Mouse (Mus musculus) T-cell, adult 2 months (primary cell): ENCODE results near the gene Pop5.

ENCODE experiments used
- DNase-seq: peaks from one replicate; pipeline ENCODE4 v3.0.0; 2022; ENCODE audit warnings: low spot score

The Pop5 gene

DNA sequence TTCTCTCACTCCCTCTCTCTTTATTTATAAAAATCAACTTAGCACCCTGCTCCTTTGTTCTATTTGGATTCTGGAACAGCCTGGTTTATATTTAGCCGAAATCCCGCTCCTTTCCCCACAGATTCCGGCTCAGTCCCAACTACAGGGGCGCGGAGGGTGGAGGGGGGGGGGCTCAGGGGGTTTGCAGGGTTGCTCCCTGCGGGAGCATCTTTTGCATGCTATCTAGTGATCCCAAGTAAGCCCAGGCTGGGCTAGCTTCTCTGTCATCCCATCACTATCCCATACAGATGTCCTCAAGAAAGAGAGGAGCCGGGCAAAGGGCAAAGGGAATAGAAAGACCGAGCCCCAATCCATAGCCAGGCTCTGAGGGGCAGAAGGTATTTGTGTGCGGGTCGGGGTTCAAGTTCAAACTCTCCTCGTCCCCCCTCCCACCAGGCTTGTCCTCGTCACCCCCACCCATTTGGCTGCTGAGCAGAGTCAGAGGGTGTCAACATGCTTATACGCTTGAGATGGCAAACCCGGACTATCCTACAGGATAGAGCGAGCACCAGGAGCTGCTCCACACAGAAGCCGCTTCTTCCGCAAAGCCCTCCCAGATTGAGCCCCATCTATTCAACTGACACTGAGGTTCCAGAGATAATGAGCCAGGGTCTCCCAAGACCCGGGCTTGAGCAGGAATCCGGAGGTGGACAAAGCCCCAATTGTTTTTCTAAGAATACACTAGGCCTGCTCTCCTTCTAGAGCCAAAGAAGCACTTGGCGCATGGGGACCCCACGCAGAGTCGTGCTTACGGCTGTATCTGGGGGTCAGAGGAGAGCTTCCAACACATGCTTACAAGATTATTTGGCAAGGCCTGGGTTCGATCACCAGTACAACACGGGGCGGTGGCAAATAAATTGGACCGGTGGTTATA is 20.1 kb upstream of the Pop5 start:
- DNase-seq: no peak

DNA sequence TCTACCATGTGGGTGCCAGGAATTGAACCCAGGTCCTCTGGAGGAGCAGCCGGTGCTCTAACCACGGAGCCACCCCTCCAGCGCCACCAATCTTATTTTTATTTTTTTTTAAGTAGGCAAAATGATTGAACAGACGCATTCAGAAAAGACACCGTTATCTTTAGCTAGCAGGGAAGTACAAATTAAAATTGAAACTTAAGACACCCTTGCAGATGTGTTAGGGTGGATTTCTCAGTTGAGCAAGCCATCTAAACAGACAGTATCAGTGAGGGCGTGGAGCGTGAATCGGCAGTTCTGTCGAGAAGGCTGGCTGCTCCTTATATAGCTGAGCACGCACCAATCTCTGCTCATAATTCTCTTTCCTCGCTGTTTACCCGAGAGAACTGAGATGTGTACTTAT is 17.6 kb upstream of the Pop5 start:
- DNase-seq: no peak

DNA sequence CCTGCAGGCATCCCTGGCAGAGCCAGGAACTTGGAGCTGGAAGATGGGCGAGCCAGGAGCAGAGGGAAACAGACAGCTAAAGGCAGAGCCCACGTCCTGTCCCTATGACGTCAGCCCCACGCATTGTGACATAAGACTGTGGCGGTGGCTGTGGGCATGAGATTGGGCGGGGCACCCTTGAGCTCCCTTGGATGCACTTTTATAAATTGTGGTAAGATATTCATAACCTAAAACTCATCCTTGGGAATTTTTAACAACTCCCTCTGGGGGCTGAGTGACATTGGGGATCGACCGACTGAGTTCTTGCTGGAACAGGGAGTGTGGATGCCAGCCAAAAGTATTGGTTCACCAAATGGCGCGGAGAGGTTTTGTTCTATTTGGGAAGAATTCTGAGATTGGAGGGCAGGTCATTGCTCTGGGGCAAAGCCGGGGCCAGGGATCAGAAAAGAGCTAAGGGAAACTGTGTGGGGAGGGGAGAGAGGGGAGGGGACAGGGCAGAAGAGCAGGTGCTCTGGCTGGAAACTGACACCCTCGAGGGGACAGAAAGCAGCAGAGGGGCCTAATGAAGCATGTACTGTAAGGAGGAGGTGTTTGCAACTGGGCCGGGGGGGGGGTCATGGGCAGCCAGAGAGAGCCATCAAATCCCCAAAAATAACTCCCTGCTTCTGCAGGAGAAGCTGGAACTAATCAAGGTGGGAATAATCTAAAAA is 14.6 kb upstream of the Pop5 start:
- DNase-seq: no peak

DNA sequence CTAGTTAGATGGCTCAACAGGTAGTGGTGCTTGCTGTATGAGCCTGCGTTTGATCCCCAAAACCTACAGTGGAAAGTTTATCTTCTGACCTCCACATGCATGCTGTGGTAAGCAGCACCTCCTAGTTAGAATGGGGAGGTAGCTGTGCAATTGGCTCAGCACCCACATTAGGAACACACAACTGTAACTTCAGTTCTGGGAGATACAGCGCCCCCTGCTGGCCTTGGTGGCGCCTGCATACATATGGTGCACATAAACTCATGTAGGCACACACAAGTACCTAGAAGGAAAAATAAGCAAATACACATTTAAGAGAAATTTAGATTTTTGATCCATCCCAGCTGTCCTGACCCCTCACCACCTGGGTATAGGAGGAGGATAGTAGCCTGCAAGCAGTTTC is 13.2 kb upstream of the Pop5 start:
- no peak for DNase-seq

DNA sequence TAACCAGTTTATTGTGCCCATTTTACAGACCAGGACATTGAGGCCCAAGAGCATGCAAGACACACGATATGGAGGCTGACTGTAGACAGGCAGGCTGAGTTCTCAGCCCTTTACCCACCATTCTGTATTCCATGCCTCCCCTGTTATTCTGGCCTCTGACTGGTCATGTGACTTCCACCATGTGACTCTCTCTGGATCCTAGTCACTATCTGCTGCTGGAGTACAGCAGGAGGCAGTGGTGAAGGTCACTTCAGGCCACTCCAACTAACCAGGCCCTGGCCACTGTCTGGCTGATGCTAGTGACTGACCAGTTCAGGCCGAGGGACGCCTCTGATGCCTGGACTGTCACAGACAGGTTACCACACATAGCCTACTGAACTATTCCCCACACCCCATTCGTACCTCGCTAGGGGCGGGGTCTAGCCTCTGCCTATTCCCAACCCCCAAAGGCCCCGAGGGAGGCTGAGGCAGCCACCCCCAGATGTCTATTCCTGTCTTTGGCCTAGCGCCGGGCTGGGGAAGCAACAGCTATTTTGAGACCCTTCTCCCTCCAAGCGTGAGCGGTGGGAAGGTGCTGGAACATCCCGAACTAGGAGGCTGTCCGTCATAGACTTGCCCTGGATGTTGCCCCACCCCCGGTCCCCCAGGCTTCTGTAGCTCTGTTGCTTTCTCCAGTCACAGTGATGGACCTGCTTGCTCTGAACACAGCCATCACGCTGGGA is 4.6 kb upstream of the Pop5 start:
- no peak for DNase-seq

DNA sequence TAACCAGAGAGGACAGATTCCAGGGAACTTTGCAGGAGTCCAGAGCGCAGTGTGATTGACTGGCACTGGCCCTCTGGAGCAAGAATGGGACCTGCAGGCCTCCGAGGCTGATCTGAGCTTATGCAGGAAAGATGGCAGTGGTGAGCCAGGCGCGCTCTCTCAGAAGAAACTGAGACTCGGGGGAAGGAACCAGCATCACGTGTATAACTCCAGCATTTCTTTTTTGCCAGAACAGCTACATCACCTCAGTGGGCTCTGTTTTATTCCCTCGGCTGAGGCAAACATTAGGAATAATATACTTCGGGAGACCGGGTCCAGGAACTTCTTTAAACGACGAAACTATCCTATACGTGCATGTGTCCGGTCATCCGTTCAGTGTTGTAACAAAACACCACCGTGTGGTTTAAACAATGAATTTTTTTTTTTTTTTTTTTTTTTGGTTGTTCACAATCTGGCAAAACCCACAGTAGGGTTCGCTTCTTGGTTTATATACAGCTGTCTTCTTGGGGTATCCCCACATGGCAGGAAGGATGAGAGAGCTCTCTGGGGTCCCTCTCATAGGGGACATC is 4.0 kb upstream of the Pop5 start:
- no peak for DNase-seq

DNA sequence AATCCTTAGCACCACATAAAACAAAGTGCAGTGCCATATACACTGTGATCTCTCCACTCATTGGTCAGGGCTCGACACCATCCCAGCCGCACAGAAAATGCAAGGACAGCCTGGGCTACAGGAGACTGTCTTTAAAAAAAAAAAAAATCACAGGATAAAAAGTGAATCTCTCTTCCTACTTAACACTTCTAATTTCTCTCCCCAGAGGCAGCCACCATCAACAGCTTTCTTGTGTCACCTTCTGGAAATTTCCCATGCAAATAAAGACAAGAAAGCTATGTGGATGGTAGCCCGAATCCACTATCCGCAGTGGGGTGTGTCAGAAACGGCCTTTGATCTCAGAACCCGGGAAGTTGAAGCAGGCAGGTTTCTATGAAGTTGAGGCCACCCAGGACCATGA is 3.1 kb upstream of the Pop5 start:
- no peak for DNase-seq

DNA sequence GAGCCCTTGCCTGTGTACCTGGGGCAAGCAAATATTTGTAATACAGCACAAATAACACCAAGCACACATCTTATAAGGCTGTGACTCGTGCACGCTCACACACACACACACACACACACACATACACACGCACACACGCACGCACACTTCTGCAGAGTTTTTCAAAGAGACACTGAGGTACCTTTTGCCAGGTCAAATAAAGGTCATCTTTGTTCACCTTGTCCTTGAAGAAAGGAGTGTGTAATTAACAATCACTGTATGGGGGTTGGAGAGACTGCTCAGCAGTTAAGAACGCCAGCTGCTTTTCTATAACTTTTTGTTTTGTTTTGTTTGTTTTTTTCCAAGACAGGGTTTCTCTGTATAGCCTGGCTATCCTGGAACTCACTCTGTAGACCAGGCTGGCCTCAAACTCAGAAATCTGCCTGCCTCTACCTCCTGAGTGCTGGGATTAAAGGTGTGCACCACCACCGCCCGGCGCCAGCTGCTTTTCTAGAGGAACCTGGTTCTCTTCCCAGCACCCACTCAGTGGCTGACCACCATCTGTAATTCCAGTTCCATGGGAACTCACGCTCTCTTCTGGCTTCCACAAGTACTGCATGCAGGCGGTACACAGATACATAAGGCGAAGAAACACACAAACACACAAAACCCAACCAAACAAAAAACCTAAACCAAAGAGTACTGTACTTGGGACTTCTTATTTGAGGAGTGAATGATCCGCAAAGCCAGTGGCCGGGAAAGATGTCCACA is 2.4 kb upstream of the Pop5 start:
- no peak for DNase-seq

DNA sequence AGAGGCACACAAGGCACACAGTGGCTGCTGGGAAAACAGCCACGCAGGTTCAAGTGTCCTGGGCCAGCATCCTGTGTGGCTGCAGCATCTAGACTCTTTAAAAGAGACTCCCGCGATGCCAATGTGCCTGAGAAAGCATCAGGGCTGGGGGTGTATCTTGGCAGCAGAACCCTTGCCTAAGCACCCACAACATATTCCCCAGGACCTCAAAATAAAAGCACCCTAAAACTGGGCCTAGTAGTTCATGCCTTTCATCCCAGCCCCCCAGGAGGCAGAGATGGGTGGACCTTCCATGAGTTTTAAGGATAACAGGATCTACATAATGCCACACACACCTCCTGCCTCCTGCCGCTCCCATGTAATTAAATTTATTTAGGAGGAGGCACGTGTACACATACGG is 1.1 kb upstream of the Pop5 start:
- no peak for DNase-seq

DNA sequence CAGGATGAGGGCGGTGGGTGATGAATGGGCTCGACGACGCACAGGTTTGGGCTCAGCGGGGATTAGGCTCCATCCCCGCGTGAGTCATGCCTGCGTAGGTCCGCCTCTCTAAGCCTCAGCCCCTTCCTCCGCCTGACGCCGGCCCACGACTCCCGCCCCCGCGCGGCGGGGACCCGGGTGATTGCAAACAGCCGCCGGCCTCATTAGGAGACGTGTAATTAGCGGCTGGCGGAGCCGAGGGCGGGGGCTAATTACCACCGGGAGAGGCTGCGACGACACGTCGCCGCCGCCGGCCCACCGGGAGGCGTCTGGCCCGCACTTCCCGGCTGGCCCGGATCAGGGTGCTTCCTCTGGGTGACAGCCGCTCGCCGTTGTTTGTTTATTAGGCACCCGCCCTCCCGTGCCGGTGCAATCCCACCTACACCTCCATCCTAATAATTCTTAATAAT is 289 bp upstream of the Pop5 start:
- DNase-seq: peak; percentile 58

DNA sequence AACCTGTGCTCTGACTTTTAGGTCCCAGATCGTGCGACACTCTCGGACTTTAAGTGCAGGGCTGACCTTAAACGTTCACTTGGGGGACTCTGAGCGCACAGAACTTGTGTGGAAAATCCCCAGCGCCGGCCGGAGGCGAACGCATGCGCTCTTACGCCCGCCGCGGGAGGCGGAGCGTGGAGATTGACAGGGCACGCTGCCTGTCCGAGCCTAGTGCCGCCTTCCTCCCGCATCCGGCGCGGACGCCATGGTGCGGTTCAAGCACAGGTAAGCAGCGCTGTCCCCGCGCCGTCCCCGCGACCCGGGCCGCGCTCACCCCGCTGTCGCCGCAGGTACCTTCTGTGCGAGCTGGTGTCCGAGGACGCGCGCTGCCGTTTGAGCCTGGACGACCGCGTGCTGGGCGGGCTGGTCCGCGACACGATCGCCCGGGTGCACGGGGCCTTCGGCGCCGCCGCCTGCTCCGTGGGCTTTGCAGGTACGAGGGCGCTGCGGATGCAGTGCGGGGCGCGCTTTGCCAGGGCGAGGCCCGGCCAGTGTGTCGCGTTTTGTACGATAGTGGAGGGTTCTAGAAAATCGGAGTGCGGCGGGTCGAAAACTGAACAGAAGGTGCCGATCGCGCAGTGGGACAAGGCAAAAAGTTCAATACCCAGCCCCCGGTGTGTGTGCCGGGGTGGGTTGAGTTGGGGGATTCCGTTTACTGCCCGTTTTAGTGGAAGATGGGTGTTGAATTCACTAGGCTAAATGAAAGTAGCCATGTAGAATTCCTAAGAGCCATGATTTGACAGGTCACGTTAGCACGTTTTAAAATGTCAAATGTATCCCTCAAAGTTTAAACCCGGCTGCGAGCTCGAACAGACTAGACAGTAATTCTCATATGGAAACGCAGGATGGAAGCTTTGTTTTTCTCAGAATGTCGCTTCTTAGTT is 2.4 kb downstream of the Pop5 start:
- peak; percentile 93 for DNase-seq

DNA sequence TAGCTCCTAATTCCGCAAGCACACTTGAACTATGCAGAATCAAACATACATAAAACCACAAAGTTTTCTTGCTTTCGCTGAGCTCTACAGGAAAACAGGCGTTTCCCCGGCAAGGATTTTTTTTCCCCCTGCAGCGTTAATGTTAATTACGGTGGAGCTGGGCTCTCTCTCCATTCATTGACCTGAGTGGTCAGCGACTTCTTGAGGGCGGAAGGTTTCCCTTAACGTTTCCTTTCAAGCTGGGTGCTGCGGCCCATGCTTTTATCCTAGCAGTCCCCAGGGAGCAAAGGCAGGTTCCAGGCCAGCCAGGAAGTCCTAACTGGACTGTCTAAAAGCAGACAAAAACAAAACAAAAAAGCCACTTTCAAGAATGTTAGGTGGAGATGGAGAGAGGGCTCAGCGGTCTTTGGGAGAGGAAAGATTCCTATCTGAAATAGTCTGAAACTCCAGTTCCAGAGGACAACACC is 3.1 kb downstream of the Pop5 start:
- DNase-seq: no peak

DNA sequence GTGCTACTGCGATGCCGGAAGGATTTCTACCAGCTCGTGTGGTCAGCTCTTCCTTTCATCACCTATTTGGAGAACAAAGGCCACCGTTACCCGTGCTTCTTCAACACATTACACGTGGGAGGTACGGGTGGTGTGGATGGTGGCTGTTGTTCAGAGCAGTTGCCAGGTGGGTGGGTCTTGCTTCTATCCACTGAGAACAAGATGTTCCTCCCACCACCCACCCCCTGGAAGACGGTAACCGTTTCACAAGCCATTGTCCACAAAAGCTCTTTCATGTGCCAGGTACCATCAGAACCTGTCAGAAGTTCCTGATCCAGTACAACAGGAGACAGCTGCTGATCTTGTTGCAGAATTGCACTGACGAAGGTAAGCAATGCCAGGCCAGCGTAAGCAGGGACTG is 4.6 kb downstream of the Pop5 start:
- no peak for DNase-seq

DNA sequence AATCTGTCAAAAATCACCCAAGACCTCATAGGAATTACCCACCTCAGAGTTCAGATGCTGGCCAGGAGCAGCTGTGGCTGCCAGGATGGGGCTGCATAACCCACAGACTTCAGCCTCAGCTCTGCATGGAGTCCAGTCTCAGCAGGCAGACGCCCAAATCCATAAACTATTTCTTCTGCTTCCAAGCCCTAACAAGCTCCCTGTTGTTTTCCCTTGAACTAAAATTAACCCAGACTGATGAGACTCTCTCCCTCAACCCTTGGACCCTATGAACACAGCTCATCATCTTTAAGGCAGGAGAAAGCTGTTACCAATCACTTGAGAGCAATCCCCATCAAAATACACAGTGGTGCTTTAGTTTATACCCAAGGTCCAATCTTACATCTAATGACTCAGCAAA is 19.8 kb downstream of the Pop5 start:
- DNase-seq: no peak

DNA sequence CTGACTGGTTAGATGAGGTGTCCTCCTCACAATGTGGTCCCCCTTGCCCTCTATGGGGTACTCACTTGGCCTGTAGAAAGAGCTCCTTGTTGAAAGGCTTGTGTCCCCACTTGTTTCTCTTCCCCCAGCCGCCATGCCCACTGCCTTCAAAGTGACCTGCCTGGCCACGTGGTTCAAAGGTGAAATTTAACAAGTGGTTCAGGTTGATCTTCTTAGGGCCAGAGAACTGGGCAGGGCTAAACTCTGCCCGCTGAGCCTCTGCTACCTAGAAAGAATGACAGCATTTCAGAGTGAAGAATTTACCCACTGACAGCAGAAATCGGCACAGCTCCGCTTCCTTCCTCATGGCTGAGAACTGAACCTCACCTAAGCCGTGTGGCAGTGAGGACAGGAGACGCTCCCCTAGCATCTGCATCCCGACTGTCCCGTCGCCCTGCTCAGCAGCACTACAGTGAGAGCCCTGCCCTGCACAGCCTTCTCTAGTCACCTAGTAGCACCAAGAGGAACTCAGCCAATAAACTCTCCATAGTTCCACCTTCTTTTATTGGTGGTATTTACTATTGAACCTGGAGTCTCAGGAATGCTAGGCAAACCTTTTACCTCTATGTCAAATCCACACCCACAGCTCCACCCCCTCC is 21.4 kb downstream of the Pop5 start:
- no peak for DNase-seq

DNA sequence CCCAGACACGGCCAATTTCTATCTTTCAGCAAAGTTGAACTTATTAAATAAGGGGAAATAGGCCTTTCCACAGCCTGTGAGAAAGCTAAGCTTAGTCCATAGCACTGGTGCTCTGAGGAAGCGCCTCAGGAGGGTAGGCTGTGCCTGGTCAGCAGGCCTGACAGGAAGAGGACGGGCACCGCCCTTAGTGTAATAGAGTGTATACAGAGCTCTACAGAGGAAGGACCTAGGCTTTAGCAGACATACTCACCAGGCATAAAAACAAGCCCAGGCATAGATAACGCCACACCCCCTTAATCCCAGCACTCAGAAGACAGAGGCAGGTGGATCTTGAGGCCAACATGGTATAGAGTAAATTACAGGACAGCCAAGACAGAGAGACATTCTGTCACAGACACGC is 24.7 kb downstream of the Pop5 start:
- no peak for DNase-seq

DNA sequence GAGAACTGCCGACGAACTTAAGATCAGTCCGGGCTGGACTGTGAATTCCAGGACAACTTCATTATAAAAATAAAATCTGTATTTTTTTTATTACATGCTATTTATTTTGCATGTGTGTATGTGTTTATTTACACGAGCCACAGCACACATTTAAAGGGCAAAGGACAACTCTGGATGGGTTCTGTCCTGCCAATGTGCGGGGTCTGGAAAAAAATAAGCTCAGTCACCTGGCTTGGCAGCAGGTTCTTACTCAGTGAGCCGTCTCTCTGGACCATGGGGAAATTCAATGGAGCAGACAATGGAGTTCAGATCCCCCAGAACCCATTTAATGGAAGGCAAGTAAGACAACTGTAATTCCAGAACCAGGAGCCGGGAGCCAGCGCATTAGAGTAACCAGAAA is 25.5 kb downstream of the Pop5 start:
- DNase-seq: no peak

DNA sequence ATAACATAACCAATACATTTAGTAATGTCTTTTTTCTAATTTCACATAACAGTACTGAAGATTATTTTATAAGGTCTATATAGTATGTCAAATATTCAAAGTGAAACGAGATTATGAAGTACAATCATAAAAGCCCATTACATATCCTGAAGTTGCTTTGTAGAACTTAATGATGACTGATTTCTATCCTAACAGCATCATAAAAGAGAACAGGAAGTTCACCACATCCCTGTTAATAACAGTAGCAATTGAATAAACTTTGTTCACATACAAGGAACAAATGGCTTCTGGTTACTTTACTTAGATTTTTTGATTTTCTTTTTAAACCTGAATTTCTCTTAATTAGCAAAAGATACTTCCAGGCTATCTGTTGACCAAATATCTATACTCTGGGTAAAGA is 26.2 kb downstream of the Pop5 start:
- DNase-seq: no peak

DNA sequence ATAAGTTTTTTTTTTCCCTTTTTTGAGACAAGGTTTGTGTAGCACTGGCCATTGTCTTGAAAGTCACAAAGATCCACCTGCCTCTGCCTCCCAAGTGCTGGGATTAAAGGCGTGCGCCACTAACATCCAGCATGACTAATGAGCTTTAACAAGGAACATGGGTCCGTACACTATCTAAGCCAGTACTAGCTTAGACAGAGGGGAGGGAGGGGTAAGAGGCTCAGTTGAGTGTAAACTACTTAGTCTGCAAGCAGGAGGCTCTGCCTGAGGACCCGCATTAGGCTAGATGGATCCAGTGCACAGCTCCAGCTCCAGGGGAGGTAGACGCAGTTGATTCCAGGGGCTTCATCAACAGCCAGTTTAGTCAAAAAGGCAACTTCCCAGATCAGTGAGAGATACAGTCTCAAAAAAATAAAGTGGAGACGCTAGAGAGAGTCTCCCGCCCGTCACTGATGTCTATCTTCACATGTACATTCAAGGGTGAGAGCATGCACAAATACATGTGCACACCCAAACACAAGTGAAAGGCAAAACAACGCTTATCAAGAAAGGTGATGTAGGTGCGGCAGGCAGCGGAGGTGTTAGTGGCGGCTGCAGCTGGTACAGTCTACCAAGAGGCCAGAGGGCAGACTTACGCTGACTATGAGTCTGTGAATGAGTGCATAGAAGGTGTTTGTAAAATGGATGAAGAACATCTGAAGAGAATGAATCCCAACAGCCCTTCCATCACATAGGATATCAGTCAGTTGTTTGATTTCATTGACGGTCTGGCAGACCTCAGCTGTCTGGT is 27.1 kb downstream of the Pop5 start:
- DNase-seq: no peak
